Mouse (Mus musculus) neural tube, embryonic 11.5 days (tissue): ENCODE results near the gene Rnf168. TPM values are rescaled to one million over a fixed set of nuclear protein-coding genes. Genes with fewer than 3 reads are reported as not detected.

Source experiments
- microRNA counts: library from miRNA; unstranded; fragments of <30 nt; microRNA quantifications from one replicate; lab custom pipeline; 2015
- microRNA-seq: library from miRNA; unstranded; fragments of <30 nt; microRNA quantifications from one replicate; pipeline ENCODE4, GENCODE M21; 2016
- polyA plus RNA-seq: library from polyadenylated mRNA; unstranded; fragments of >200 nt; fragmentation: Nextera tagmentation; extraction: Ambion mirVana; gene quantifications from 2 replicates; pipeline ENCODE4 v1.2.1, GENCODE M21; 2014

The Rnf168 gene
- polyA plus RNA-seq, 1 experiment from 2014 or later = 23.6 TPM

MicroRNA genes within 50 kb of the gene (microRNA counts, 519-probe panel; counts per million panel counts)
- microRNA mmu-miR-1946a (lab: Ali Mortazavi, UCI) = 171 counts per million, percentile 57 among the panel's probes with 10 or more counts

Small RNAs within 50 kb of the gene (microRNA-seq; reads per million reads assigned to microRNA genes)
- not detected for gene Mir1946a

Other genes starting within 250 kb of the Rnf168 start
- gene Pak2, start 198.1 kb upstream of the Rnf168 start, polyA plus RNA-seq = 48.4 and 50.7 TPM in 2 replicates
- 128 and 138 TPM in 2 replicates for gene Pigx, start 177.7 kb upstream of the Rnf168 start, polyA plus RNA-seq
- gene Cep19, start 177.7 kb upstream of the Rnf168 start, polyA plus RNA-seq = 41.5 and 47.2 TPM in 2 replicates
- gene Nrros, start 111.9 kb upstream of the Rnf168 start, polyA plus RNA-seq = 8.0 and 8.3 TPM in 2 replicates
- 0.27 TPM in 1 of 2 replicates, not detected in the other for gene Bex6, start 97.6 kb upstream of the Rnf168 start, polyA plus RNA-seq
- 21.8 and 24.9 TPM in 2 replicates for gene Fbxo45, start 30.3 kb upstream of the Rnf168 start, polyA plus RNA-seq
- gene Wdr53, start 30.2 kb upstream of the Rnf168 start, polyA plus RNA-seq = 19.2 and 19.4 TPM in 2 replicates
- not detected in 2 replicates for gene Smco1, start 6.0 kb upstream of the Rnf168 start, polyA plus RNA-seq
- 22.7 and 28.9 TPM in 2 replicates for gene Ubxn7, start 54.8 kb downstream of the Rnf168 start, polyA plus RNA-seq
- gene Tm4sf19, start 123.0 kb downstream of the Rnf168 start, polyA plus RNA-seq = not detected in 2 replicates
- gene Tctex1d2, start 142.2 kb downstream of the Rnf168 start, polyA plus RNA-seq = 23.4 and 30.1 TPM in 2 replicates
- 41.2 and 48.0 TPM in 2 replicates for gene Pcyt1a, start 153.5 kb downstream of the Rnf168 start, polyA plus RNA-seq
- gene Slc51a, start 210.4 kb downstream of the Rnf168 start, polyA plus RNA-seq = 0.38 and 0.51 TPM in 2 replicates
- gene Zdhhc19, start 218.8 kb downstream of the Rnf168 start, polyA plus RNA-seq = not detected in 2 replicates